Mouse (Mus musculus): ENCODE measurements around the gene Cds2. TPM values are rescaled to one million over a fixed set of nuclear protein-coding genes. Genes with fewer than 3 reads are reported as not detected.
"Not testable (repeated sequence)": the region's sequence is repeated elsewhere in the genome, so short reads cannot be mapped to it uniquely, and the experiment has no call there.

Cds2 gene
- total RNA-seq, 2 experiments from 2014 or later = 5.4 to 6.0 TPM

DNA sequence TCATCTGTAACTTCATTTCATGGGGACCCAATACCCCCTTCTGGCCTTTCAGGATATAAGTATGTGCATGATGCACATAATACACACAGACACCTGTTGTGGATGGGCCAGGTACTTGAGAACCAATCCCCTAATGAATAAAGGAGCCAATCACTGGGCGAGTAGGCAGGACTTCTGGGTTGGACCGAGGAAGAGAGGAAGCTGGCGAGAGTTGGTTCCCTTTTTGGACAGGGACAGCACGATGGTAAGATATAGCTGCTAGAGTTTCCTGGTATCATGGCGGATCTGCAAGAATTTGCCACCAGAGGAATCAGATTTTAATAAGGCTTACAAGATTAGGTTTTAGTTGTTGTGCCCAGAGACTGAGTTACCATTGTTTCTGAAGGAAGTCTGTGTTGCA, 22.8 kb downstream of the Cds2 start:
- not testable (repeated sequence) for ATAC-seq (replicated peaks; ENCODE audit: low FRiP score, poor library complexity, severe bottlenecking)

DNA sequence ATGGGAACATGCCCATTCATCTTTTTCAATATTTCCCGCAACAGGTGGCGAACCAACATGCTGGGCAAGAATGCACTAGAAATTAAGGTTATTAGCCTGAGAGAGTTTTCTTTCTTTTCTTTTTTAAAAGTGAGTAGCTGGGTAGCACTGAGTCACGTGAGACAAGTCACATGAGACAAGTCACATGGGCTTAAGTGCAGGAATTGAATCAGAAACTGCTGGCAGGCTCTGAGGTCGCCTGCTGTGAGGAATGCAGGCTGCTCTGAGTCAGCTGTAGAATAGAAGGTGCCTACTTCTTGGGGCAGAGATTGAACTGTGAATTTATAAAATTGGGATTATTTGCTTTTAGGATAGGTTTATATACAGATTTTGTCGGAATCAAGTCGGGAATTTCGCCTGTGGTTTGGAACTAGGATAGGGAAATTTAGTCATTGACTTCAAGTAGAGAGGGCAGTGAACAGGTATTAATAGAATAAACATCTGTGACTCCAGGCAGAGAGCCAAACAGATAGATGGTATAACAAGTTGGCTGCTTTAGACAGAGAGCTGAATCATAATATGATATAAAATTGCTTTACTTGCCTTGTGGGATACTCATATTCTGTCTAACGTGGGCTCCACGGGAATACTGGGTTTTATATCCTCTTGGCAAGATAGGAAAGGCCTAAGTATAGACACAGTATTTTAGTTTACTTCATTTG, 23.6 kb downstream of the Cds2 start:
- ATAC-seq (replicated peaks; ENCODE audit: low FRiP score, poor library complexity, severe bottlenecking) = no peak

DNA sequence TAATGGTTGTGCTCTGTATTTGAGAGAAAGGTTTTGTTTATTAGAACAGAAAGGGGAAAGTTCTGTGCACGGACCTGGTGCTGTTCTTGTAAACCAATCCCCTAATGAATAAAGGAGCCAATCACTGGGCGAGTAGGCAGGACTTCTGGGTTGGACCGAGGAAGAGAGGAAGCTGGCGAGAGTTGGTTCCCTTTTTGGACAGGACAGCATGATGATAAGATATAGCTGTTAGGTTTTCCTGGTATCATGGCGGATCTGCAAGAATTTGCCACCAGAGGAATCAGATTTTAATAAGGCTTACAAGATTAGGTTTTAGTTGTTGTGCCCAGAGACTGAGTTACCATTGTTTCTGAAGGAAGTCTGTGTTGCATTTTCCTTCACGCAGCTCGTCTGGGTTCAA, 26.3 kb downstream of the Cds2 start:
- not testable (repeated sequence) for ATAC-seq (replicated peaks; ENCODE audit: low FRiP score, poor library complexity, severe bottlenecking)

DNA sequence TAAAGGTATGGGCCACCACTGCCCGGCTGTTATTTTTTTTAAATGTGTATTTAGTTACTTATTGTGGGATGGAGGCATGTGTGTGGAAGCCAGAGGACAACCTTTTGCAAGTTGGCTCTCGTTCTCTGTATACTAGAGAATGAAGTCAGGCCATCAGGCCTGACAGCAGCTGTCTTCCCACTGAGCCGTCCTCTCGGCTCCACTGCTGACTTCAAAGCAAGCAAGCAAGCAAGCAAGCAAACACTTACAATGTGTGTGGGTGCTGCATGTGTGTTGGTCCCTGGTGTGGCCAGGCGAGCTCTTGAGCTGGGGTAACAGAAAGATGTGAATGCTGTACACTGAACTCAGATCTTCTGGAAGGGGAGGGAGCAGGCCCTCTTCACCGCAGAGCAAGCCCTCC, 27.9 kb downstream of the Cds2 start:
- no peak for ATAC-seq (replicated peaks; ENCODE audit: low FRiP score, poor library complexity, severe bottlenecking)

DNA sequence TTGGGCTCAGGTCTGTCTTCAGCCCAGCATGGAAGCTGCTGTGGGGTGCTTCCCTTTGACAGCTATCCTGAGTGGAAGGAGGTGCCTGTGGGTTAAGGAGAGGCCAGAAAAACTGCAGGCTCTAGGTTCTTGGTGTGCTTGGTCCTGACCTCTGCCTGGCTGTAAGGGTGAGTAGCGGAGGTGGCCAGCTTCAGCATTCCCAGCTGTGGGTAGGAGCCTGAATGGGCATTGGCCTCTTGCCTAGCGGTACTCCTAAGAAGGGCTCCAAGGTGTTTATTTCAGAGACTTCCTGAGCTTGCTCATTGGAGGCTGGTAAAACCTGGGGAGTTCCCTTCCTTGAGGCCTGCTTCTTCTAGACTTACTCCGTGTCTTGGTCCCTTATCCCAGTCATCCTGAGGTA, 28.3 kb downstream of the Cds2 start:
- ATAC-seq (replicated peaks; ENCODE audit: low FRiP score, poor library complexity, severe bottlenecking) = no peak

DNA sequence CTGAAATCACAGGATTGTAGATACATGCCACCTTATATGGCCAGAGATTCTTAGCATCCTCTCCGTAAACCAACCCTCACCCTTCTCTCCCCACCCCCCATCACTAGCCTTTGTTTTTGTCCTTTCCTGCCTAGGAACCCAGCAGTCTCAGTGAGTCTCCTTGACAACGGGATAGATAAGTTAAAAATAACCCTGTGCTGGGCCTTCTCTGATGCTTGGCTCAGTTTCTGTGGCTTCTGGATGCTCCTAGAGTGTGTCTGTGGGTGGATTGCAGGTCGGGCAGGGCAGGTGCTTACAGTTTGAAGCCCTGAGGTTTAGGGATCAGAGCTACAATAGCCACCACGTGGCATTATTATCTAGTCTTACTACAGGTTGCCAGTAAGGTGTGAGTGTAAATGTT, 29.1 kb downstream of the Cds2 start:
- no peak for ATAC-seq (replicated peaks; ENCODE audit: low FRiP score, poor library complexity, severe bottlenecking)

DNA sequence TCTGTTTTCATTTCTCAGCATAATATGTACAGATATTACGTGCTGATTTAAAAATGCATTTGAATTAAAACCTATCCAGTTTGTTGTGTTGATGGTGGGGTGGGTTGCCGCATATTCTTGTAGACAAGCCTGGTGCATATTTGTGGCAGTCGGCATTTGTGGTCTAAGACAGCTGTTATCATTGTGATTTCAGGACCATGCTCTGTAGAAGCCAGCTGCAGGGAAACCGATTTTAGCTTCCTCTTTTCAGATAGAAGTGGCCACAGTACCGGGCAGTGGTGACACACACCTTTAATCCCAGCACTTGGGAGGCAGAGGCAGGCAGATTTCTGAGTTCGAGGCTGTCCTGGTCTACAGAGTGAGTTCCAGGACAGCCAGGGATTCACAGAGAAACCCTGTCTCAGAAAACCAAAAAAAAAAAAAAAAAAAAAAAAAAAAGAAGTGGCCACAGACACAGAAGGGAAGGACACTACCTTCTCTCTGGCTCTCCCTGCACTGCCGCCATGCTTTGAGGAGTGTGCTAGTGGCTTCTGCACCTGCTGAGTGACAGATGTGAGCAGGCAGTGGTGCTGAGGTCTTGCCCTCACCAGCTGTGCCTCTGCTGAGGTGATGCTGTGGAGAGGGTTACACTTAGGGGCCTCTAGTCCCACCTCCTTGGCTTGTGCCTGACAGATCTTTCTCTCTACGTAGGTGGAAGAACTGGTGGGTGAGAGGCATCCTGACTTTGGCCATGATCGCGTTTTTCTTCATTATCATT, 30.9 kb downstream of the Cds2 start:
- no peak for ATAC-seq (replicated peaks; ENCODE audit: low FRiP score, poor library complexity, severe bottlenecking)

DNA sequence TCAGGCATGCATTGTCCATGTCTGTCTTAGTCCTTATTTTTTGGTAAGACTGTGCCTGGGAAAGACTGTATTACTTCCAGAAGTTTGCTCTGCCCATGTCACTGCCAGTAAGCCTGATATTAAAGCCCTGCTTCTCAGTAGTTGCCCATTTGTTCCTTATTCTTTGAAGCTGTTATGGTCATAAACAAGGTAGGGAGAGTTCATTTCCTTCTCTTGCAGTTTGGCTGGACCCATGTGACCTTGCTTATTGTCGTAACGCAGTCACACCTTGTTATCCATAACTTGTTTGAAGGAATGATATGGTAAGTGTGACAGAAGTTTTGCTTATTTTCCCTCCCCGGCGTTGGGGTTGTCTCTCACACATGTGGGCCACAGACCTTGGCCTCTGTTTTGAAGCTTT, 35.3 kb downstream of the Cds2 start:
- no peak for ATAC-seq (replicated peaks; ENCODE audit: low FRiP score, poor library complexity, severe bottlenecking)

DNA sequence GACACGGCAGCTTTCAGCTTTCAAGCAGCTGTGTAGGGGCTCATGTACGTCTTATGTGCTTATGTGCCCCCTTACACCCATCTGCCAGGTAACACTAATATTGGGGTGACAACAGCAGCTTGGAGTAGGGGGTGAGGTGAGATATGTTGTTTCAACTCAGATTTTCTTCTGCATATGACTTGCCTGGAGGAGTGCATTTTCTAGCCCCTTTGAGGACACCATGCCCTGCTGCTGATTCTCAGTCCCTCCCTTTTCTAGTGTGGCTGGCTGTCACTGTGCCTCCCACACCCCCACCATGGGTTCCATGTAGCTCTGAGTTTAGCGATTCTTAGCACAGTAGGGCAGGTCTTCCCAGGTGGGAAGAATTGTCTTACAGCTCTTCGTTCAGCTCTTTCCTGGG, 38.5 kb downstream of the Cds2 start:
- ATAC-seq (replicated peaks; ENCODE audit: low FRiP score, poor library complexity, severe bottlenecking) = no peak

DNA sequence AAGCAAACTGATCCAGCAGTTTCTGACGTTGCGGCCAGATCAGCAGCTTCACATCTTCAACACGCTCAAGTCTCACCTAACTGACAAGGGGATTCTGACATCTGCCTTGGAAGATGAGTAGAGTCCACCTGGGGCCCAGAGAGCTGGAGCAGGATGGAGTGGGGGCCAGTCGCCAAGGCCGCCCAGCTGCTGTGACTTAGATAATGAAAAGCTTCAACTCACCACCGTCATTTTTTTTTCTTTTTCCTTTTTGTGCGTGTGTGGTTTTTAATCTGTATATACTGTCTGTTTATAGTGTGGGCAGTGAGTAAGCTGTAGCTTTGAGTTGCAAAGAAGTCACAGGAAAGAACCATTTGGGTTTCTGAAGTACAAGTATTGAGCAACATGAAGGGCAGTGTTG, 42.2 kb downstream of the Cds2 start:
- ATAC-seq (replicated peaks; ENCODE audit: low FRiP score, poor library complexity, severe bottlenecking) = no peak

DNA sequence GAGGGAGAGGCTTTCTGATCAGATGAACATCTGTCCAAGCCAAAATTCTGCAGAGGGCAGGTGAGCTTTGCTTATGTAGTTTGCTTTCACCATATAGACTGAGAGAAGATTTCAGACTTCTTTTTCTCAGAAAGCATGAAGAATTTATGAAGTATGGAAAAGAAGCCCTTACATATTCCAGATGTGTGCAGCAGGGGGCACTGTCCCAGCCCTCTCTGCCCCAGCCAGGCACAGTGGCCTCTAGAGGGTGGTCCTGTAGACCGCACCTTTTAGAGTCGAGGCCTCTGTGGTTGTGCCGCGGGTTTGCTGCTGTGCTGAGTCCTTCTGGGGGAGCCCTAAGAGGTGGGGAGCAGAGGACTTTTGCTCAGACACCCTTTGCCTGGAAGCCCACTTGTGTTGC, 43.0 kb downstream of the Cds2 start:
- no peak for ATAC-seq (replicated peaks; ENCODE audit: low FRiP score, poor library complexity, severe bottlenecking)

DNA sequence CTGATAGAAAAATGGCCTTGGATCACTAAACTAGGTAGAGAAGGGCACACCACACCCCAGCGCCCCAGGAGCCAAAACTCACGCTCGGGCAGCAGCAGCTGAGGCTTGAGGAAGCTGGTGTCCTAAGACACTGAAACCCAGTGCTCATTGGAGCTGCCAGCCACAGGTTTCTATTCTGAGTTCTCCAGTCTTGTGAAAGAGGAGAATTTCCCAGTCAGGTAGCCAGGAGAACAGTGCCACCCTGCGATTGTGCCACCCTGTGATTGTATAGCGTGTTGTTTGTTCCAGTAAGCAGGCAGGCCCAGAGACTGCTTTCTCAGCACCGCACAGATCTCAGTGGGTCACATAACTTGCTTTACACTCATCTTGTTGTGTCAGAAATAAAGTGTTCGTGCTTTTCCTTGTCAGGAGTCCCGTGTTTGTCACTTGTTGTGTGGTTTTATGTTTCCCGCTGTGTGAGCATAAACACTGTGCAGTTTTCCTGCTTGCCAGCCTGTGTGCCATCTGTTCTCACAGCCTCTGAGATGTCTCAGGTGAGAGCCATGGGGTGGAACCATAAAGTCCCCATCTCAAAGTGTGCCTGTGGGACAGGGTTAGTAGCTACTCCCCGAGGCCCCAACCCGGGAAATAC, 44.4 kb downstream of the Cds2 start:
- no peak for ATAC-seq (replicated peaks; ENCODE audit: low FRiP score, poor library complexity, severe bottlenecking)

DNA sequence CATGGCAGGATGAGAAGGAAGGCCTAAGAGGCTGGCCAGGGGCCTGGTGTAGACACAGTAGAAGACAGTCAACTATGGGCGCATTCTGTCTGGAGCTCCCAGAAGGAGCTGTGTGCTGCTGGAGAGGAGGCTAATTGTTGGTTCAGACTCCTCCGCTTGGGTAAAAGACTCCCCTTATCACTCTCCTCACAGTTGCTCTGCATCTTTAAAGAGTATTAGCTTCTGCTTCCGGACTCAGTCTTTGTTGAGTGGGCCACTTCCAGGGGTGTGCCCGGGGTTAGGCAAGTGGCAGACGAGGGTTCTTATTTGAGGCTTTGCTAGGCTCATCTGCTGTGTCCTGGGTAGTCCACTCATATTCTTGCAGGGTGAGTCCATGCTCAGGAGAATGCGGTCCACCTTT, 45.9 kb downstream of the Cds2 start:
- no peak for ATAC-seq (replicated peaks; ENCODE audit: low FRiP score, poor library complexity, severe bottlenecking)

DNA sequence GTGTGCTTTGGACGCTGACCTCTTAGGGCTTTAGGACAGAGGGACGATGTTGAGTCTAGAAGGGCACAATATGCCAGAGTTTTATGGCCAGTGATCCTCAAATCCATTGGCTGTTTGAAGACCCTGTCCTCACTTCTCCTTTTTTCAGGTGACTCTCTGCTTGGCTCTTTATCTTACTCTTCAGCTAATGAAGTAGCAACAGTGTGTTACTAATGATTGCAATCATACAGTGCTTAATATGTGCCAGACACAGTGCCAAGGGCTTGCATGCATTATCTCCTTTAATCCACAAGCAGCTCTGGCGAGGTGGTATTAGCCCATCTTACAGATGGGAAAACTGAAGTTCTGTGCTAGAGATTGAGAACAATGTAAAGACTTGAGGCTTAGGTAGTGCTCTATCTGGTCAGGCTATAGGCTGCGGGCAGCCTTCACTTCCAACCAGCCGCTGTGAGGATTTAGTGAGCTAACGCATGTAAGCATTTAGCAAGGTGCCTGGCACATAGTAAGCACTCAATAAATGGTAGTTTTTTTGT, 46.5 kb downstream of the Cds2 start:
- ATAC-seq (replicated peaks; ENCODE audit: low FRiP score, poor library complexity, severe bottlenecking) = no peak

DNA sequence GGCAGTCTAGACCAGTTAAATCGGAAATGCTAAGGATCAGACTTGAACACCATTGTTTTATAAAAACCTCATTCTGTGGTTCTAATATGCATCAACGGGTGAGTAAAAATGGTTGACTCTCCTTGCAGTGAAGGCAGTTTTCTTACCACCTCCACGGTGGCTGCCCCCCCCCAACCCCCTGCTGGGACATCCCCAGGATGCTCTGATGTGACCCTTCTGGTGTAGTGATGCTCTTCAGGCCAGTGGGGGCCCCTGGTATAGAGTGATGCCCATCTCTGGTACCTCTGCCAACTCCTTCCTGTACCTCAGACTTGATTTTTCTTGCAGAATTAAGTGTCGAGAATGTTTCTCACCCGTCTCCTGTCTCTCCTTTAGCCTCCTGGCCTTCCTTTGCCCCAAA, 49.7 kb downstream of the Cds2 start:
- no peak for ATAC-seq (replicated peaks; ENCODE audit: low FRiP score, poor library complexity, severe bottlenecking)

DNA sequence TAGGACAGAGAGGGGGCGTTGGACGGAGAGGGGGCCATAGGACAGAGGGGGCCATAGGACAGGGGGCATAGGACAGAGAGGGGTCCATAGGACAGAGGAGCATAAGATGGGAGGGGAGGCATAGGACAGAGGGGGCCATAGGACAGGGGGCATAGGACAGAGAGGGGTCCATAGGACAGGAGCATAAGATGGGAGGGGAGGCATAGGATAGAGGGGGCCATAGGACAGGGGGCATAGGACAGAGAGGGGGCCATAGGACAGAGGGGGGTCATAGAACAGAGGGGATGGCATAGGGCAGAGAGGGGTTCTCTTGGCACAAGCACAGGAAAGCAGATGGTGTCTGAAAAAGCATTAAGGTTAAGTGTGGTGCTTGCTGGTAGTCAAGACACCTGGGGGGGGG, 50.6 kb downstream of the Cds2 start:
- no peak for ATAC-seq (replicated peaks; ENCODE audit: low FRiP score, poor library complexity, severe bottlenecking)

DNA sequence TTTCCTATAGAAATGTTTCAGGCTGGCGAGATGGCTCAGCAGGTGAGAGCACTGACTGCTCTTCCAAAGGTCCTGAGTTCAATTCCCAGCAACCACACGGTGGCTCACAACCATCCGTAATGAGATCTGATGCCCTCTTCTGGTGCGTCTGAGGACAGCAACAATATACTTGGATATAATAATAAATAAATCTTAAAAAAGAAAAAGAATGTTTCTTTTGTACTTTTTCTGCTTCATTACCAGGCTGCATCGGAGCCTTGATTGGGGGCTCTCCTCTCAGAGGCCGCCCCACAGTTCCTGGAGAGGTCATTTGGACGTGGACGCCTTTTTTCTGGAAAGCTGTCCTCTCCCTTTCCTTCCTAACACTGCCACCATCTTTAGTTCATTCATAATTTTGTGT, 51.1 kb downstream of the Cds2 start:
- ATAC-seq (replicated peaks; ENCODE audit: low FRiP score, poor library complexity, severe bottlenecking) = not testable (repeated sequence)

DNA sequence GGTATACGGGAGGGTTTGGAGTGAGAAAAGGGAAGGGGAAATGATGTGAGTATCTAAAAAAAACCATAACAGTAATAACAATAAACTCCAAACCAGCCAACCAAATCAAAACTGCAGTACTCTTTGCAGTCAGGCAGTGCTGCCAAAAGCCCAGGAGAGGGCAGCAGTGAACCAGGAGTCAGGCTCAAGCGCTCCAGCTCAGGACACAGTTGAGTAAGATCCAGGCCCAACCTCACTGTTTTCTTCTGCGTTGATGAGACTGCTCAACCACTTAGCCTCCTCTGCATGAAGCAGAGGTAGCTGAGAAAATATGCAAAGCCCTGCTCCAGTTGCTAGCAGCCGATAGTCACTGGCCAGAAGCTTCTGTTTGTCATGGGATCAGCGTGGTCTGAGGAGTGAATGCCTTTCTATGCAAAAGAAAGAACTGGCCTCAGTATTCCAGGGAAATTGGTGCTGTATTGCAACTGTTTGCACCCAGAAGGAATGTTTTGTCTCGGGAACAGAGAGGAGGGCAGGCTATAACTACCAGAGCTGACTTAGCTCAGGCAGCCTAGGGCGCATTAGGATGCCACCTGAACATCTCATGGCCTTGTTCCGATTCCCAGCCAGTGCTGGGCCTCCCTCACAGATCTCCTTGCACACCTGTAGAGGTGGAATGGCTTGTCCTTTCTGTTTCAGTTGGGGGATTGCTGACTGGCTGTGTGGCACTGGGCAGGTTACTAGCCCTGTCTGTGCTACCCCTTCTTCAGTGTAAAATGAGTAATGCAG, 53.3 kb downstream of the Cds2 start:
- ATAC-seq (replicated peaks; ENCODE audit: low FRiP score, poor library complexity, severe bottlenecking) = peak; percentile 83

DNA sequence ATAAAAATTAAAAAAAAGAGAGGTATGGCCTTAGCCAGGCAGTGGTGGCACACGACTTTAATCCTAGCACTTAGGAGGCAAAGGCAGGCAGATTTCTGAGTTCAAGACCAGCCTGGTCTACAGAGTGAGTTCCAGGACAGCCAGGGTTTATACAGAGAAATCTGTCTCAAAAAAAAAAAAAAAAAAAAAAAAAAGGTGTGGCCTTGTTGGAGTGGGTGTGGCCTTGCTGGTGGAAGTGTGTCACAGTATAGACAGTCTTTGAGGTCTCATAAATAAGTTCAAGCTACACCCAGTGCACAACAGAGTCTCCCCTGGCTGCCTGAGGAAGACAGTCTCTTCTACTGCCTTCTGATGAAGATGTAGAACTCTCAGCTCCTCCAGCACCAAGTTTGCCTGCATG, 54.2 kb downstream of the Cds2 start:
- ATAC-seq (replicated peaks; ENCODE audit: low FRiP score, poor library complexity, severe bottlenecking) = no peak

DNA sequence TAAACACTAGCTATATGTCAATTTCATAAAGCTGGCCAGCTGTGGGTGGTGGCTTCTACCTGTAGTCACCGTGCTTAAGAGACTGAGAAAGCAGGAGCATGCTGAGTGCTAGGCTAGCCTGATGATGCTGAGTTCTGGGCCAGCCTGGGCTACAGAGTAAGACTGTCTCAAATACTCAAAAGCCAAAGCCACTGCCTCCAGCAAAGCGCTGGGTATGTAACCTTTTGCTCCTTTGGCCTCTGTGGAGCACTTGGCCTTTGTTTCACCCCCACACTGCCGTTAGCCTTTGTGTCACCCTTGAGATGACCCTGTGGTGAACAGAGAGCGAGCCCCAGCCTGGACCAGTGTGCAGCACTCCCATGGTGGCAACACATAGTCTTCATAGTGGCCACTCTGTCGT, 57.6 kb downstream of the Cds2 start:
- ATAC-seq (replicated peaks; ENCODE audit: low FRiP score, poor library complexity, severe bottlenecking) = no peak
